Mouse (Mus musculus) T-helper 17 cell (primary cell): Measurements from ENCODE around the gene Fignl1.

ENCODE experiments used
- in situ Hi-C, 2 experiments: fragments of 300-600 bp; cut with MboI, MseI; formaldehyde crosslinking; loops; 1 replicate in 1 of 2; 2 replicates in 1 of 2; pipeline ENCODE4 v1.15.1; 2025; ENCODE audit warnings: high pct_unique_total_duplicates in 2 of 2

Gene Fignl1

GRCm38 (mm10) chr11:11808820-11809403, at the start of gene Fignl1:
Fignl1 (minus strand) TSS chr11:11808962.
- in situ Hi-C loops = no loop called here

GRCm38 (mm10) chr11:11856959-11857358, 48.2 kb upstream of the Fignl1 start:
- in situ Hi-C loops = no loop called here

GRCm38 (mm10) chr11:11855685-11856131, 46.9 kb upstream of the Fignl1 start:
- in situ Hi-C loops = no loop called here

- in situ Hi-C loops = no loop called here
These were observed 46.4 kb upstream of the Fignl1 start for GRCm38 (mm10) chr11:11855061-11855672.

DNA sequence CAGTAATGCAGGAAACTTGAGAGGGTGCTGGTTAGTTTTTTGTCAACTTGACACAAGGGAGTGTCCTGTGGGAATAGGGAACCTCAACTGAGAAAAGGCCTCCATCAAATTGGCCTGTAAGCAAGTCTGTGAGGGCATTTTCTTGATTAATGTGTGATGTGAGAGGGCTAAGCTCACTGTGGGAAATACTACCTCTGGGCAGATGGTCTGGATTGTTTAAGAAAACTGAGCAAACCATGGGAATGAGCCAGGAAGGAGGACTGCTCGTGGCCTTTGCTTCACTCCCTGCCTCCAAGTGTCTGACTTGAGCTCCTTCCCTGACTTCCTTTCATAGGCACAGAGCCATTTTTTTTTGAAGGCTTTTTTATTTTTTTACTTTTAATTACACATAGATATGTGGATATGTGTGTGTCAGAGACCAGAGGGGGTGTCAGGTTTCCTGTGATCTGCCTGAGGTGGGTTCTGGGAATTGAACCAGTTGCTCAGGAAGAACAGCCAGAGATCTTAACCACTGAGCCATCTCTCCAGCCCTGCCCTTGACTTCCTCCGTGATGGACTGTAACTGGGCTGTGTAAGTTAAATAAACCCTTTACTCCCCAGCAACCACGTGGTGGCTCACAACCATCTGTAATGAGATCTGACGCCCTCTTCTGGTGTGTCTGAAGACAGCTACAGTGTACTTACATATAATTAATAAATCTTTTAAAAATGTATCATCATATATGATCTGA, 45.1 kb upstream of the Fignl1 start:
- in situ Hi-C loops = no loop called here

DNA sequence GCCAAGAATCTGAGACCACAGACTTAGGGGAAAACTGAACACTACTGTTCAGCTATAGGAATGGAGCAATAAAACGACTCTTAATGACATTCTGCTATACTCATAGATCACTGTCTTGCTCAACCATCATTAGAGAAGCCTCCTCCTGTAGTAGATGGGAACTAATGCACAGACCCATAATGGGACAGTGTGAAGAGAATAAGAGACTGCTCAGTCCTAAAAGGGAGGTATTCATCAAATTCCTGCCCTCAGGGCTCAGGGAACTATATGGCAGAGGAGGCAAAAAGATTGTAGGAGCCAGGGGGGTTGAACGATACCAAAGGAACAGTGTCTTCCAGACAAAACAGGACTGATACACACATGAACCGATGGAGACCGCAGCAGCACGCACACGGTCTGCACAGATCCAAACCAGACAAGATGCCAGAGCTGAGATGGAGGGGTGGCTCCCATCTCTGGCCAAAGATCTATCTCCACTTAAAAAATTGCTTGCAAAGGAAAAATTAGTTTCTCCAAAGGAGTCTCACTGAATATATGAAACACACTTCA, 43.3 kb upstream of the Fignl1 start:
- in situ Hi-C loops = no loop called here

DNA sequence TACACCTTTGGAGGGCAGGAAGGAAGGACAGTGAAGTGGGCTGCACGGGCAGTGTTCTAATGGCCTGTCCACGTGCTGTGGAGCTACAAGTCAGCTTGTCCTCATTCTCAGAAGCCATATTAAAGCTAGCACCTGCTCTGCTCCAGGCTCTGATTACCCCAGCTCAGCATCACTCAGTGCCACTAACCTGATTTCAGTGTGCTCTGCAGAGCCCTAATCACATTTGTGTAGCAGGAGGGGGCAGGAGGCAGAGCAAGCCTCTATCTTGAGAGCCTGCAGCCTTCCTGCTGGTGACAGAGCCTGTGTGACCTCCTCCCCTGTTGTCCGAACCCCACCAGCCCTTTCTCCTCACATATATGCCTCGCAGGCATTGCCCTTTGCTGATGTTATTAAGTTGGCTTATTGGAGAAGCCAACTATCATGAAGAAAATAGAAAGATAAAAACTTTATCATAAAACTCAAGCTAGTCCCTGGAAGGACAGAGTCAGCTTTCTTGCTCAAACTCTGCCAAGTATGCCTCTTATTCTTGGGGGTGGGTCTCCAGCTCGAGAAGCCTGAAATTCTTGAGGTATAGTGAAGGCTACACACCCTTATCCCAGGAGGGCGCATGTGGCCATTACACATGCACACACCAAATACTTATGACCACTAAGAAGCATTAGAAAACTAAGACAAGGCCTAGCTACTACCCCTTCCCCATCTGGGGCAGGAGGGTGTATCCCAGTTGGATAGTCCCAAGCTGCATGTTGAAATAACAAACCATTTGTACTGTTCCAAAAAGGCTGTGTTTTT, 41.9 kb upstream of the Fignl1 start:
- in situ Hi-C loops = no loop called here

- in situ Hi-C loops = no loop called here
These were observed 41.0 kb upstream of the Fignl1 start for GRCm38 (mm10) chr11:11849513-11850311.

DNA sequence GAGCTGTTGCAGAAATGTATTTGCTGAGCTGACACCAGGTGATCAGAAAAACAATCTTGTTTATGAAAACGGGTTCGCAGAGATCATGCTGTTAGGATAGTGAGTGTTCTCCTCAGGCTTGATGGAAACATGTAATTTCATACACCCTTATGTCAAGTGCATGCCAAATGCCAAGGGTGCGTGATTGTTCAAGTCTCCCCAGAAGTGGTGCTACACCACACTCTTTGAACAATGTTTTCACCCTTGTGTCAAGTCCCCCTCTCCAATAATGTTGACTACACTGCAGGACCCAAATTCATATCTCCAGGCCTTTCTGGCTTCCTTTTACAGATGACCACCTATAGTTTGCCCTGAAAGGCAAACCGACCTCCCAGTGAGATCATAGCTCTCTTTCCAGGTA, 39.7 kb upstream of the Fignl1 start:
- in situ Hi-C loops = no loop called here

DNA sequence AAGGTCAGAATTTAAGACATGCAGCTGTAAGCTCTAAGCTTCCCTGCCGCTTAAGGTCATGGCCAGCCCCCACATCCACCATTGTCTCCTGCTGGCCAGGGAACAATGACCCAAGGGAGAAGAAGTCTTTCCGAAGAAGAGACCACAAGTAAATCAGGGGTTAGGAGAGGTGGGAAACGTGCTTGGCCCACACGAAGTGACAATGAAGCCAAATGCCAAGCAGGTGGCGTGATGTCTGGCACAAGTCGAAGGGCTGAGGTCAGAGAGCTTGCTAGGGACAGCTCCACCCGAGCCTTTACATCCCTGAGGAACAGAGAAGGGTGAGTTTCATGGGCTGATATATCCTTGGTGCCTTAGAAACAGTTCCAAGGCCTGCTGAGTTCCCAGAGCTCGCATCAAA, 36.3 kb upstream of the Fignl1 start:
- in situ Hi-C loops = no loop called here

DNA sequence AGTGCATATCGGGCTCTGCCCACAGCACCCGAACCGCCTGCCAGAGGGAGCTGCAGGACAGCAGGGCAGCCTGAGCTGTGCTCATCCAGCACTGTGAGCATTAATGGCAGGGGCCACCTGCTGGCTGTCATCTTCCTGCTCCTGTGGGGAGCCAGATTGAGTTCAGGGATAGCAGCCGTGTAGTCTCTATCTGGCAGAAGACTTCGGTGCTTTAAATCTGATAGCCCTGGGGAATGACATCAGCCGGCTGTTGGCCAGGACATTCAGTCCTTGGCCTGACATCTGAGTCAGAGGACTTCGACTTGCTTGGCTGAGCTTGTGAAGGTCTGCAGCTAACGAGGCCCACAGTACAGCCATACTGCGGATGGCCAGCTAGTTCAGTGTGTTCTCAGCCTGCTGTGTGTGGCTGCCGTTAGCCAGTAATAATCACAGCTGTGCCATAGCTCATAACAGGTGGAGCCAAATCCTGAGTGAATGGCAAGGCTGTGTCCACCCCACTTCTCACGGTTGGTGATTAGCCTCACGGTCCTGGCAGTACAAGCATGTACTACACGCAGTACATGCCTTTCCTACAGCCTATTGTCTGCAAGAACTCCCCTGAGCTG, 35.7 kb upstream of the Fignl1 start:
- in situ Hi-C loops = no loop called here

- in situ Hi-C loops = no loop called here
These were observed 32.8 kb upstream of the Fignl1 start for GRCm38 (mm10) chr11:11841590-11841989.

GRCm38 (mm10) chr11:11840746-11841145, 32.0 kb upstream of the Fignl1 start:
- in situ Hi-C loops = no loop called here

DNA sequence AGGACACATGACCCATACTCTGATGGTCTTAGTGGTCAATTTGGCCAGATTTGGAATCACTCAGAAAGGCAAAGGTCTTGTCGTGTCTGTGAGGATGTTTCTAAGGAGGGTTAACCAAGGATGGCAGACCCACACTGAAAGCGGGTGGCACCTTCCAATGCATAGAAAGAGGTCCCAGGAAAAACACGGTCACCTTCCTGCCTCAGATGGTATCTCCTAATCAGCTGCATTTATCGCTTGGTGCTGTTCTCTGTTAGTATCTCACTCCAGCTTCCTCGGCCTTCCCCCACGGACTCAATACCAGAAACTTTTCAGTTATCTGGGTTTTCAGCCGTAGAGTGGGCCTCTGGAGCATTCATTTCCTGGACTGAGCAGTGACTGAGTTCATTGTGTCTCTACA, 31.1 kb upstream of the Fignl1 start:
- in situ Hi-C loops = no loop called here

DNA sequence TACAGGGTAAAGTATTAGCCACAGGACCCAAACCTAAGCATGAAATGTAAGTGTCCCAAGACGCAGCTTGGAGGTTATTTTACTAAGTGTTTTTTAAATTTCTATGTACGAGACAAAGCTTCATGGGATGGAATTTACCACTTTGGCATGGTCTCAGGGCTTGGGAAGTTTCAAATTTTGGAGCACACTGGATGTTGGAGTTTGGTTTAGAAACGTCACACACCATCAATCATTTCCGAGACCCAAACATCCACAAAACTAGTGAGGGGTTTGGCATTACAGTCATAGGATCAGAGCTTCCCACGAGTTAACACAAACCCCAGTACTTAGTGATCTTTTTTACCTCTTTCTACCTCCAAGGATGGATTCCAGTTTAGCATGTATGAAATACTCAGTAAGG, 28.6 kb upstream of the Fignl1 start:
- in situ Hi-C loops = no loop called here

GRCm38 (mm10) chr11:11836713-11837370, 28.1 kb upstream of the Fignl1 start:
- in situ Hi-C loops = no loop called here

GRCm38 (mm10) chr11:11836262-11836661, 27.5 kb upstream of the Fignl1 start:
- in situ Hi-C loops = no loop called here

GRCm38 (mm10) chr11:11835791-11836190, 27.0 kb upstream of the Fignl1 start:
- in situ Hi-C loops = no loop called here

DNA sequence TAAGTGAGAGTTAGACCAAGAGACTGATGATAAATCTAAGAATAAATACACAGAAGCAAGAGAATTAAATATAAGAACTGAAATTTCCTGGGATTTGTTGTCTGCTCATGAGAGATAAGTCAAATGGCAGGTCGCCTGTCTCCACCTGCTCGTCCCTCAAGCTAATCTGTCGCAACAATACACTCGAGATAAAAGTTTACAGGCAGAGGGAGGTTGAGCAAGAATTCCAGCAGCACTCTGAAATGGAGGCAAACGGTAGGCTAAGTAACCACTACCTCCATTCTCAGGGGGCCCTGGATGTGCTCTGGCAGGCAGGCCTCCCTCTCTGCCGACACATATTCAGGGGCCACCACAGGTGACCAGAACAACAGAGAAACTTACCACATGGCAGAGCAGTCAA, 26.6 kb upstream of the Fignl1 start:
- in situ Hi-C loops = no loop called here

DNA sequence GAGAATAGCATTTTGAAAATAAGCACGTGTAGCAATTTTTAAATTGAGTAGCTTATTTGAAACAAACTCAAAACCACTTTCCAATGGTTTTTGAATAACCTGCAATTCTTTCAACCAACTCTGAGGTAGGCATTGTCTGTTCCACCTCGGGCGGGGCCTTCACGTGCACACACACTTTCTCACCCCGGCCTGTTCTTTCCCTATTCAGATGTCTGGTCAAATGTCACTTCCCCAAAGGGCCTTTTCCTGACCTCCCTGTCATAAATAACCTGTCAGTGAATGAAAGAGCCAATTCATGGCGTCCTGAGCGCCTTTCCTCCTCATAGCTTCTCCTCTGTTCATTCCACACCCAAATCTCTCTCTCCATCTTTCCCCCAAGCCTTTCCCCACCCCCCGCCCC, 24.3 kb upstream of the Fignl1 start:
- in situ Hi-C loops = no loop called here
